Mouse (Mus musculus) induced T-regulatory cell, adult 2 months (primary cell): ENCODE measurements around the gene Cabp4.

Experiments
- DNase-seq: peaks from one replicate; pipeline ENCODE4 v3.0.0-alpha.2; 2012; ENCODE audit warnings: low read depth

The Cabp4 gene

DNA sequence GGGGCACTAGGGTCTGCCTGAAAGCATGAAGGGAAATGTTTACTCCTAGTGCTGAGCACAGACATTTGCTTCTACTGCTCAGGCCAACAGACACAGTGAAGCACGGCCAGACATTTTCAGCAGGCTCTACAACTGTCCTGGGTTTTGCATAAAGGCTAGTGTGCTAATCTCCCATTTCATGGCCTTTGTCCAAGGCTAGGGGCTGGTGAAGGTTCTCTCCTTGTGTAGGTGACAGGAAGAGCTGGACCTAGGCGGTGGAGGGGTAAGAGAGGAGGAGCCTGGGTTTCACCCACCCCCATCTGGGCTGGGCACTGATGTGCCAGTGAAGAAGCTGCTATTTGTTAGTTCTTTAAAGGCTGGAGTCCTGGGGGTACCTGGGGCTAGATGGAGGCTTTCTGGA, 20.9 kb upstream of the Cabp4 start:
- DNase-seq, result no peak

DNA sequence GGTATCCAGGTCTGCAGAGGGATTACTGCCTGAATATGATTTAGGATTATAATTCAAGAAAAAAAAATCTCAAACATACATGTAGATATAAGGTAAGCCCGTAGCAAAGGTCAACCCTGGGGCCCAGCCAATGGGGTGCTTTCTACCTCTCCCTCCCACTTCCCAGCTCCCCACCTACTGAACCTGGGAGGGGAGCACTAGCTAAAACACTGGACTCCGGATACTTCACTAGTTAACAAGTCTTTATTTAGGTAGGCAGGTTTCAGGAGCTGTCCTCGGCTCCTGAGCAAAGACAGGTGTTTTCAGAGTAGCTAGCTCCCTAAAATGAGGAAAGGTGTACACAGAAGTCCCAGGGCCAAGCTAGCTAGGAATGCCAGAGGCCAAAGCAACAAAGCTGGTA, 20.3 kb upstream of the Cabp4 start:
- no peak for DNase-seq

DNA sequence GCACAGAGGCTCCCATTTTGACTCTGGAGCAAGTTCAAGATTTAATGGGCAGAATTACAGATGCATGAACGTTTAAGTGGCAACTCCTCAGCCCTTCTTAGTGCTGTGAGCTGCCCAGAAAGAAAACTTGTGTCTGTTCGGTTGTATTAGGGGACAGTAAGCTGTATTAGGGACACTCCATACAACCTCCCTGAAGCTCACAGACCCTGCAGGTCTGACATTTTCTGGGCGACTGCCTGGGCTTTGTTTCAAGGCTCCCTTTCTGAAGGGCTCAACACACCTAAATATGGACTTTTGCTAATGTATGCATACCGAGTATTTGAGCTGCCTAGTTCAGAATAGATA, 19.7 kb upstream of the Cabp4 start:
- DNase-seq, result no peak

DNA sequence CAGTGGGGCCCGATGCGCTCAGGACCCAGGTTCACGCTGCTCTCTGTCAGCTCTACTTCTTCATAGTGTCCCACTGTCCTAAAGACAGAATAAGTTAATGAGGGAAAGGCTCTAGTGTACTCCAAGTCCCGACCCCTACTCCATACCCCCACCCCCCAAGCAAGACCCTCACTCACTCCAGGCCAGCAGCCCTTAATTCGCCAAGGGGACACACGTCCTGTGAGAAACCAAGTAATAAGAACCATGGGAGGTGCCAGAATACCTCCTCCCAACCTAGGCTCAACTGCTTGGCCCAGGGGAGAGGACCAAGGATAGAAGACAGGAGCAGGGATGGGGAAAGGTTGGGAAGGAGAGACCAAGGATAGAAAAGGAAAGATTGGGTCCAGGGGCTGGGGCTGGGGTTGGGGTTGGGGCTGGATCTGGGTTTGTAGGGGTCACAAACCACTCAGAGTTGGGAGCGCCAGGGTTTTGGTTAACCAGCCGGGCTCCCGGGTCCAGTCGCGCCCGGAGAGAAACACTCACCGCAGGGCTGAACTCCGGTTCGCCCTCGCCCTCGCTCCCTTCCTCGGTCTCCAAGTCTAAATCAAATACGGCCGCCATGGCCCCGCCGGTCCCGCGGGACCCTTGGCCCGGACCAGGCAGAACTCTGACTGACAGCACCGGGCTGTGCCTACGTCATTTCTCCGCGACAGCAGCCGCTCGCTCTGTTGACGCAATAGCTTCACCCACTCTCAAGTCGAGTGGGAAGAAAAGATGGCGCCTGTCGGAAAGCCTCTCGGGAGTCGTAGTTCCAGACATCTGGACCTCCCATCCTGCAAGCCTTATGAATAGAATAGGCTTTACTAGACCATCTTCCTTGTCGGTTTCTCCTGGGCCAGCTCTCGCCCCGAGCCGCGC, 19.1 kb upstream of the Cabp4 start, which contains the start of gene Rps6kb2:
Gene Rps6kb2 (minus strand): TSS at position 709 of the 897 bp plus-strand sequence.
- DNase-seq, result peak; percentile 96

DNA sequence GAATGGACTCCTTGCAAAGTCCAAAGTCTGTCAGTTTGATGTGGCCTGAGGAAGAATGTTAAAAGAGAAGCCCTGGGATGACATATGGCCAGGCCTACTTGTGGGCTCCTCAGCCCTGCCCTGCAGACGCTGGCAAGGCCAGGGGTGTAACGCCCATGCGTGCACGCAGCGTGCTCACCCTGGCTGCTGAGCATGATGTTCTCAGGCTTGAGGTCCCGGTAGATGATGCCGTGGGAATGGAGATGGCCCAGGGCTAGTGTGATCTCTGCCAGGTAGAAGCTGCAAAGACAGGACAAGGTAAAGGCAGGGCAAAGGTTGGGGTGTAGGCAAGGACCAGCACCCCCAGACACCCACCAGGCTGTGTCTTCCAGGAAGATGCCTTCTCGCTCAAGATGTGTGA, 15.2 kb upstream of the Cabp4 start:
- DNase-seq, result no peak

DNA sequence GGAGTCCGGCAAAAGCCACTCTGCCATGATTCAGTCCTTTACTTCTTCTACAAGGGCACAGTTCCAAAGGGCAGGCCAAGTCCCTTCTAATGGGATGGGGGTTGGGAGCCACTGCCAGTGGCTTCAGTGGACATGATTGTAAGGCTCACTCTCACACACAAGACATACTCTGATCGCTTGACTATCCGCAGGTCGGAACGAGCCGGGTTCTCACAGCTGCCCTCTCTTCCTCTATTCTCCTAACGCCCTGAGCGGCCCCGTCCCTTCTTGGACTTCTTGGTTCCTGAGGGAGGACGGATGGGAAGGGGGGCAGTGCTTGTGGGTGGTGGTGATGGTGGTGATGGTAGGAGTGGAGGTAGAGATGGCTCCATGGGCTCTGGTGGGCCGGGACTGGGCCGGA, 12.9 kb upstream of the Cabp4 start:
- DNase-seq, result no peak

DNA sequence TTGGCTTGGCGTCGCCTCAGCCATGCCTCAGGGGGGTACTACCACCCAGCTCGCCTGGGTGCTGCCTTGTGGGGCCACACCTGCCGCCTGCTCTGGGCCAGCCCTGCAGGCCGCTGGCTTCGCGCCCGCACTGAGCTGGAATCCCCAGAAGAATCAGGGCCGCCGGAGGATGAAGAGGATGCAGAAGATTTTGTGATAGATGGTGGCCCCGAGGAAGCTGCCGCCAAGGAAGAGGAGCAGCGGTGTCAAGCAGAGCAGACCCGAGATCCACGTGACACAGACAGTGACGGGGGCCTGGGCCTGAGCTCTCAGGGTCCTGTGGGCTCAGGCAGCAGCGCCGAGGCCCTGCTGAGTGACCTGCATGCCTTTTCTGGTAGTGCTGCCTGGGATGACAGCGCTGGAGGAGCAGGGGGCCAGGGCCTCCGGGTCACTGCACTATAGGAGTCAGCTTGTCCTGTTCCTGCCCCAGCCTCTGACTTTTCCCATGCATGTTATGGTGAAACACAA, 12.3 kb upstream of the Cabp4 start:
- DNase-seq, result peak; percentile 43

DNA sequence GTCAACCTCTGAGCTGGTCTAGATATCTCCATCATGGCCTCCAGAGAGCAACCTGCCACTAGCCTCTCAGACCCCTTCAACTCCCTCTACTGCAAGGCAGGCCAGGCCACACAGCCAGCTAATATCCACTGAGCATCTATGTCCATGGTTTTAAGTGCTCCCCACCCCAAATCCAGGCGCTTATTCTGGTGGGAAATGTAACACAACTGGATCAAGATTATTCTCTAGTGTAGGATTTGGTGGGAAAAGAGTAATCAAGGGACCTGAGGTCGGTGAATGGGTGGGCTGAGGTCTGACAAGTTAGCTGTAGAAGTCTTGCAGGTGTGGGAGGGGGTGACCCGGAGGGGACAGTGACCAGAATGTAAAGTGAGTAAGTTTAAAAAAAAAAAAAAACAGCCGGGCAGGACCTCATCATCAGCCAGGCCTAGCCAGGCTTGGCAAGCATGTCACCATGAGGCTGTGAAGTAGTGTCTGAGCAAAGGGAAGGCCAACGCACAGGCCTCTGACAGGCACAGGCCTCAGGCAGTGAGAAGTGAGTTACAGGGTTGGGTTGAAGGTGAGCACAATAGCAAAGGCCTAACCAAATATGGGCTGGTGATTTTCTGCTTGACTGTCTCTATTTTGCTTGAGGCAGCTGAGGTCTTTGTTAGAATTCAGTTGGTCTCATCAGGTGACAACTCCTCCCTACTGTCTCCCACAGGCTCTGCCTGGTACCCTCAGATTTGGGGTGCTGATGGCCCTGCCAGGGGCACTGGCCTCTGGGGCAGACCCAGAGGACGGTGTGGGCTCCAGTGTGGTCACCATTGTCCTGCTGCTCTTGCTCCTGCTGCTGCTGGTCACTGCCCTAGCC, 11.6 kb upstream of the Cabp4 start:
- peak; percentile 63 for DNase-seq

DNA sequence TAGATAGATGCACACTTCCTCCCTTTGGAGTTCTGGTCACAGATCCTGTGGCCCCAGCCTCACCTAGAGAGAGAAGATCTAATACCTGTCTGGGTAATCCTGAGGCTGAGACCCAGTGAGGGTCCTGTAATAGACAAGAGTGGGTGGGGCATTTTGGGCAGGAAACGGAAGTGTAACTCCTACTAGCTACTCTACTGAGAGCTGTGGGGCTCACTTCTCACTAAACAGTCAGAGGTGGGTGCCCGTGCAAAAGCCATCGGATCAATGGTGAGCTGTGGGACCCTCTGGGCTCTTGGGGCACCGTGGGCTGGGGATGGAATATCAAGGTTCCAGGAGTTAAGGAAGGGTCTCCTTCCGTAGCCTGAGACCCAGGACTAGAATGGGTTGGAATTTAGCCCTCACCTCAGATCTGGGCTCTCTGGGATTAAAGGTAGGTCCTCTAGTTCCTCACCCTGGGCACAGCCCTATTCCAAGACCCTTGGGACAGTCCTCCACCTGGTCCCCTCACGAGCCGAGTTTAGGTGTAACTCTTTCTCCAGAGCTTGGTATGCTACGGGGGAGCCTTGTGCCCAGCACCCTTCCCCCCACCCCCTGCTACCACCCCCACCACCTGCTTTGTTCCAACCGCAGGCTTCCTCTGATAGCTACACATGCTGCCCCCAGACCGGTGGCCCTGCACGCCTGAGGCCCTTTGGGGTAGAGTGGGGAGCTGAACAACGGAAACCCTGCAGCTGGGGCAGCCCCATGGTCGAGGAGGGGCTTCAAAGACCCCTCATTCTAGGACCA, 10.8 kb upstream of the Cabp4 start:
- DNase-seq, result peak; percentile 79

DNA sequence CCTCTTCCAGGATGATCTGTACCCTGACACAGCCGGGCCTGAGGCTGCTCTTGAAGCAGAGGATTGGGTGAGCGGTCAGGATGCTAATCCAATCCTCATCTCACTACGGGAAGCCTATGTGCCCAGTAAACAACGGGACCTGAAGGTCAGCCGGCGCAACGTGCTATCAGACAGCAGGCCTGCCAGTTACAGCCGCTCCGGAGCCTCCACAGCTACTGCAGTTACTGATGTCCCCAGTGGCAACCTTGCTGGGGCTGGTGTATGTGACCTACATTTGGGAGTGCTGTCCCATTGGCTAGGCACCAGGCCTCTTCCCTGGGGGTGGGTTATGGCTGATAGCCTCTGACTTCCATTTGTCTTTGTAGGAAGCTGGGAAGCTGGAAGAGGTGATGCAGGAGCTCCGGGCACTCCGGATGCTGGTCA, 9.4 kb upstream of the Cabp4 start, which contains the start of gene Ptprcap:
Gene Ptprcap (plus strand): TSS at position 373 of the 423 bp plus-strand sequence.
- DNase-seq, result no peak

DNA sequence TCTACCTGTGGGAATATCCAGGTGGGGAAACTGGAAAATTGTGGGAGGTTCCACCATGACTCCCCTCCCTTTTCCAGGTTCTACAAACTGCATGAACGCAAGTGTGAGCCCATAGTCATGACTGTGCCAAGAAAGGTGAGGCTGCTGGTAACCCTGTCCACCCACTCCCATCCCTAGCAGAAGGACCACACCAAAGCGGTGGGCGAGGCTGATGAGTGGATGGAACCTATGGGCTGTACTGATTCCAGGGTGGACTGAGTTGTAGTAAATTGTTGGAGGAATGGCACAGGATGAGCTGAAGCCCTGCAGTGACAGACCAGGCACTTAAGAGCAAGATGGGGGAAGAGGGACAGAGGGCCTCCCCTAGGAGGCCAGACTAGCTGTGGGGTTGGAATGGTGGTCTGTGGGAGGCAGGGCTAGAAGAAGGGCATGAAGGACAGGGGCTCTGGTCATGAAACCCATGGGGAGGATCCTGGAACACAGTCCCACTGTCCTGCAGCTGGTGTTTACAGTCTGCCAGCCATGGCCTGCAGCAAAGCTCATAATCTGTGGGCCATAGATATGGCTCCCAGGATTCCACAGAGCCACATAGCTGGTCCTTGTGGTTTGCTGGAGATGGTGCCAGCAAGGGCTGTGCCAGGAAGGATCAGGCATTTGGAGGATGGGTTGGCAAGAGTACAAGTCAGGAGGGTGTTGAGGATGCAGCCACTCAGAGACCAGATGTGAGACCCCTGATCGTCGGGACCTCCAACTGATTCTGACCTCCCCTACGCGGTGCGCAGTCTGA, 8.8 kb upstream of the Cabp4 start:
- no peak for DNase-seq

DNA sequence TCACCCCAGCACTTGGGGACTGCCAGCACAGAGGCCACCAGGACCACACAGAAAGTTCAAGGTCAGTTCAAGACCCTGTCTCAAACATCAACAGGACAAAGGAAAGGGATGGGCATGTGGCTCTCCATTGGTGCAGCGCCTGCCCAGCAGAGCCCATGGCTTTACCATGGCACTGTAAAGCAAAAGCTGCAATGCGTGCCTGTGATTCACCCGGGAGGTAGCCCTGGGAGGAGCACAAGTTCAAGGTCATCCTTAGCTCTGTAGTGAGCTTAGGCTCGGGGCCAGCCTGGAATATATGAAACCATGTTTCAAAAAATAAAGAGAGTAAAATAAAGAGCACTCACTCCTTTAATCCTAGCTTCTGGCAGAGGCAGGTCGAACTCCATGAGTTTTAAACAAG, 8.1 kb upstream of the Cabp4 start:
- no peak for DNase-seq

DNA sequence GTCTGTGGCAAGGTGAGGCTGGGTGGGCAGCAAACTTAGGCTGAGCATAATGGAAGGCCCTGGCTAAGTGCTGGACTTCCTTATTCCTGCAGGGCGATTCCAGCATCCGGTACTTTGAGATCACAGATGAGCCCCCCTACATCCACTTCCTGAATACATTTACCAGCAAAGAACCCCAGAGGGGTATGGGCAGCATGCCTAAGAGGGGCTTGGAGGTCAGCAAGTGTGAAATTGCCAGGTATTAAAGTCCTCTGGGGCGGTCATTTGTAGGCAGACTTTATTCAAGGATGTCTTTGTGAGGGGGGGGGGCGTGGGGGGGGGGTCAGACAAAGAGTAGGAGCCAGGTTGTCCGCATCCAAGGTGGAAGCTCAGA, 7.6 kb upstream of the Cabp4 start:
- DNase-seq, result no peak

DNA sequence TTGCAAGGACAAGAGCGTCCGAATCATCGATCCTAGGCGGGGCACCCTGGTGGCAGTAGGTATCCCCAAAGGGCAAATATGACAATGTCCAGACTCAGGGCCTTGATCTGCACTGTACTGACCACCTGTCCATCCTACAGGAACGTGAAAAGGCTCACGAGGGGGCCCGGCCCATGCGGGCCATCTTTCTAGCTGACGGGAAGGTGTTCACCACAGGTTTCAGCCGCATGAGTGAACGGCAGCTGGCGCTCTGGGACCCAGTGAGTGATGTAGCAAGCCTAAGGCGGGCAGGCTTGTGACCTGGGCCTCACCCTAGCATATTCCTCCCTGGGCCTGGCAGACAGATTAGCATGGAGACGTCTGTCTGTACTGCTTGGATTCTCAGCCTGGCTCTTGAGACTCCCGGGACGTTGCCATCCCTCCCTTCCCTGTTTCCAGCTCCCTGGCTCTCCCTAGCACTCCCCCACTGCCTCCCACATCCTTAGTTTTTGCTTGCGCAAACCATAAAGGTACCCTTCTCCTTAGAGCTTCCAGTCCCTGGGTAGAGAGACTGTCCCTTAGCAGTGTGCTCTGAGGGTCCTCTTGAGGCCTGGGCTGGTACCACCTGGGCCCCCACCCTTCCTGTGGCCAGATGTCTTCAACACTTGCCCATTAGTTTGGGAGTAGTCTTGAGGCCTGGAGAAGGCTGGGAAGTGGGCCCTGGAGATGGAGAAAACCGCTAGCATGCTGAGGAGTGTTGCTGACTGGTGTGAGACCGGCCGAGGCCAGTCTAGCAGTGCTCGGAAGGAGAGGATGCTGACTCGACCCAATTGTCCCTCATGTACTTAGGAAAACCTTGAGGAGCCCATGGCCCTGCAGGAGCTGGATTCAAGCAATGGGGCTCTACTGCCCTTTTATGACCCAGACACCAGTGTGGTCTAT, 7.0 kb upstream of the Cabp4 start:
- no peak for DNase-seq

DNA sequence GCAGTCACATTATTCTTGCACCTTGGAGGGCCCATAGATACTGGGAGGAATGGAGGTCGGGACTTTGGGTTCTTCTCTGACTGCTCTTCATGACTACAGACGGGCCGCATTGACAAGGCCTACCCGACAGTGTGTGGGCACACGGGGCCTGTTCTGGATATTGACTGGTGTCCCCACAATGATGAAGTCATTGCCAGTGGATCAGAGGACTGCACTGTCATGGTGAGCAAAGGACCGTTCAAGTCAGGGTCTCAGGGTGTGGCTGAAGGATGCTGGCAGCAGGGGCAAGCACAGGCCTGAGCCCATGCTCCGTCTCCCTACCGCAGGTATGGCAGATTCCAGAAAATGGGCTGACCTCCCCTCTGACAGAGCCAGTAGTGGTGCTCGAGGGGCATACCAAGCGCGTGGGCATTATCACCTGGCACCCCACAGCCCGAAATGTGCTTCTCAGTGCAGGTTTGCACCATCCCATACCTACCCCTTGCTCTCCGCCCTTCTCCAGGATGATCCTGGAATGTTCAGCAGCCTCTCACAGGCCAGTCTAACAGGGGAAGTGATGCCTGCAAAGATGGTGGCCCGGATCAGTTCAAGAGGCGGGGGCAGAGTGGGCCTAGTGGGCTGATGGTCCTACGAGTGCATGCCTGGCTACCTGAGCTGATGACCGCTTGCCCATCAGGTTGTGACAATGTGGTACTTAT, 6.1 kb upstream of the Cabp4 start:
- no peak for DNase-seq

DNA sequence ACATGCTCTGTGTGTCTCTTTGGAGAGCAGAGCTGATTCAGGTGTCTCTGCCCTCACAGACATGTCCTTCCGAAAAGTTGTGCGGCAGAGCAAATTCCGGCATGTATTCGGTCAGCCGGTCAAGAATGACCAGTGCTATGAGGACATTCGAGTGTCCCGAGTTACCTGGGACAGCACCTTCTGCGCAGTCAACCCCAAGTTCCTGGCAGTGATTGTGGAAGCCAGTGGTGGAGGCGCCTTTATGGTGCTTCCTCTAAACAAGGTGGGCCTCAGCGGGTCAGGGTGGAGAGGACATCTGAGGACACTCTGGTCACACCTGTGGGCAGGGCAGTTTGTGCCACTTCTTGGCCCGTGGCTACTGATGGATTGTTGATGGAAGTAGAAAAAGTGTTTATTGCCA, 5.5 kb upstream of the Cabp4 start:
- peak; percentile 44 for DNase-seq

DNA sequence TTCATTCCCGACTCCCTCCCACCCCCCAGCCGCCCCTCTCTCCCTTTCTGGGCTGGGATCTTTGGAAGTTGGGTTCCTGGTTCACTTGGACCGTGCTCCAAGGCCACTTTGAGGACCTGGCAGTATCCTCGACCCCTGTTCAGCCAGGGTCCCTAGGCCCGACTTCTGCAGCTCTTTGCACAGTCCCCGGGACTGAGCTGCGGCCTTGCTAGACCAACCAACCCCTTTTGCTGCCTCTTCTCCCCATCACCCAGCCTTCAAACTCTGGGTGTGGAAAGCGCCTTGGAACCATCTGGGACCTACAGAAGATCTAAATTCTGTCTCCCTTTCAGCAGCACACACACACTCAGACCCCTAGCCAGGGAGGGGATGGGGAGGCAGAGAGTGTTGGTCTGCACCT, 5.0 kb upstream of the Cabp4 start:
- DNase-seq, result no peak

DNA sequence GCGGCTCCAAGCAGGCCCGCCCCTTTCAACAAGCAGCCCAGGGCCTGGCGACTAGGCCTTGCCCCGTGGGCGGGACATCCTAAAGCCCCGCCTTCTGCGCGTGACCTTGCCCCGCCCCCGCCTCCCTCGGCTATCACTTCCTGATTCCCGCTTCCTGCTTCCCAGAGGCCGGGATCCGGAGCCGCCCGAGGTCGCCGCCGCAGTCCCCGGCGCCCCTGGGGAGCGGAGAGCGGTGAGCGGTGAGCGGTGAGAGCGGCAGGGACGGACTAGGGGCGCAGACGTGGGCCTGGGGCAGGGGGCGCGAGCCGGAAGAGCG, 4.6 kb upstream of the Cabp4 start, which contains the start of gene Coro1b:
Gene Coro1b (plus strand): TSS at position 129 of the 316 bp plus-strand sequence.
- DNase-seq, result peak; percentile 95

DNA sequence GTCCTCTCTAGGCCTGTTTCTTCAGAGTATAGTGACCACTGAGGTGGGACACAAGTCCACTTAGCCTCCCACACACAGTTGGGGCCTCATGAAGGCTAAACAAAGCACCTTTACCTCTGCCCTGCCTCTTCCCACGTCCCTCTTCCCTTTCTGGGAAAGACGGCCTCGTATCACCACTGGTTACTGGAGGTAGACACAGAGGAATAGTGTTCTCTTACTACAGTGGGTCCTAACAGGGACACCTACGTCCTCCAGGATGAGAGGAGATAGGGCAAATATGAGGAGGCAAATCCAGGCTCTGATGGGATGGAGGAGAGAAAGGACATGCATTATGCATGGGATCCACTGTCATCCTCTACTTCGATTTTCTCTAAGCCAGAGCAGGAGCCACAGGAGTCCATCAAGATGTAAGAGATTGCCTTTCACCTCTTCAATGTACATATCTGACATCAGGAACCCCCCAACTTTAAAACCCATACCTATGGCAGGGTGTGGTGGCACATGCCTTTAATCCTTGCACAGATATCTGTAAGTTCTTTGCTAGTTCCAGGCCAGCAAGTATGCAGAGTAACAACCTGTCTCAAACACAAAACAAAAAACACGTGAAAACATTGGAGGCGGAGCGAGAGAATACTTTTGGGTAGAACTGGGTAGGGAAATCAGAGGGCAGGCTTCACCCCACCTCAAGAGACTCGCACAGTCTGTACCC, 4.1 kb upstream of the Cabp4 start:
- DNase-seq, result no peak
